ENCODE assay signal across 15 mouse cellular contexts in the genomic region with DNA sequence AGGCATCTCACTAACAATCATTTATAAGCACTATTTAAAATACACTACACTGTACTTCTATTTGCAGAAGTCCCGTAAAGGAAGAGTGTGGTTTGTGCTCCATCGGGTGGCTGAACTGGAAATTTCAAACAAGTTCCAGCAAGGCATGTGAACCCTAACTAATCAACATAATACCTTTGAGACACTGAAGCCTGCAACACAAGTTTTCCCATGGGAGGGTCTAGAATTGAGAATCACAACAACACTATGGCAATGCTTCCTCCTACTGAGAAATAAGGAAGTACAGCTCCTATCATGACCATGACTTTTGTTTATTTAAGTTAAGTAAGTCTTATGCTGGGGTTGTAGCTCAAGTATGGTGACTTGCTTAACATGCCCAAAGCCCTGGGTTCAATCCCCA. TPM values are rescaled to one million over a fixed set of nuclear protein-coding genes. Genes with fewer than 3 reads are reported as not detected.
DNase-seq lines count a peak whose midpoint lies in the region; ATAC-seq and TF ChIP-seq lines count a peak whose summit lies in the region.
"Had no signal": no experiment of that assay in that cellular context is flagged by ENCODE, and none has a peak within 500 bp of the region (broad histone marks: within the 10 kb centered on the region; RNA-seq: fewer than 3 reads in every experiment).

No protein-coding gene starts in this region.

- H3K27me3 ChIP-seq in kidney, adult 2 months (replicated peaks; ENCODE audit: control insufficient read depth, insufficient read depth, low read length) = no peaks in the 10 kb centered on the region
- no peaks in the 10 kb centered on the region for H3K27me3 ChIP-seq in kidney, embryonic 14.5 days (ENCODE audit: control insufficient read depth, insufficient read depth, low read length)
- H3K27me3 ChIP-seq in splenic B cell, adult 2 months (ENCODE audit: control insufficient read depth, insufficient read depth, low read length, poor library complexity, severe bottlenecking) = no peaks in the 10 kb centered on the region
- H3K27me3 ChIP-seq: megakaryocyte, embryonic 14.5 days had no signal

- DNase-seq in kidney, adult 2 months = peak; percentile 49
- peak; percentile 18 for DNase-seq in urinary bladder, postnatal 14 days (ENCODE audit: low spot score)
- no peak for DNase-seq in urinary bladder, postnatal 25 days (ENCODE audit: low spot score)
- peak; percentile 83 for DNase-seq in splenic B cell, adult 2 months (ENCODE audit: low read depth, low spot score)
- no peak for DNase-seq in layer of hippocampus, adult 8-10 months (ENCODE audit: low spot score in 2 of 2)
- DNase-seq: adrenal gland, postnatal 36 days; cerebellum, adult 11 months; heart, postnatal 36 days; liver had no signal

- H3K9me3 ChIP-seq in kidney, embryonic 14.5 days (ENCODE audit: control insufficient read depth, low read length) = no peaks in the 10 kb centered on the region
- H3K9me3 ChIP-seq: megakaryocyte, embryonic 14.5 days had no signal

- 48% methylated on average over 2 of the region's 2 CpGs for WGBS in kidney, adult 2 months
- 86% methylated on average over 2 of the region's 2 CpGs for WGBS in kidney, embryonic 14.5 days

- TF ChIP-seq CTCF in kidney, adult 2 months (conservative IDR thresholded peaks at IDR 0.05; ENCODE audit: insufficient read depth, insufficient read length, low read depth, low read length) = no peak

- no peak overlapping the region for H3K9ac ChIP-seq in kidney, embryonic 14.5 days (ENCODE audit: low read depth, low read length)

- H3K4me2 ChIP-seq in kidney, embryonic 14.5 days (replicated peaks; ENCODE audit: low read depth, low read length) = no peak overlapping the region

- no peak for ATAC-seq in kidney, embryonic 14.5 days (ENCODE audit: low FRiP score, low TSS enrichment)
- peak; percentile 45 for ATAC-seq in granulocyte monocyte progenitor cell, adult 5-6 weeks (replicated peaks; ENCODE audit: poor library complexity, severe bottlenecking)
- no peak for ATAC-seq in cerebellum, adult (ENCODE audit: insufficient number of reproducible peaks, low FRiP score, low TSS enrichment)
- ATAC-seq: forebrain, embryonic 16.5 days; inflammation-experienced regulatory T-cells, adult 6 months had no signal

- H3K27ac ChIP-seq in kidney, adult 2 months (ENCODE audit: insufficient read depth, low read depth, low read length) = no peak overlapping the region
- no peak overlapping the region for H3K27ac ChIP-seq in kidney, embryonic 14.5 days (ENCODE audit: low read depth, low read length)

- TF ChIP-seq POLR2A in kidney, adult 2 months (IDR thresholded peaks at IDR 0.05; ENCODE audit: low read depth, low read length) = no peak

- H3K36me3 ChIP-seq in kidney, adult 2 months (ENCODE audit: control insufficient read depth, insufficient read depth, low read length) = no peaks in the 10 kb centered on the region; the same call in 1 of the 2 replicates
- no peaks in the 10 kb centered on the region for H3K36me3 ChIP-seq in kidney, embryonic 14.5 days (ENCODE audit: control insufficient read depth, insufficient read depth, low read length)
- no peaks in the 10 kb centered on the region for H3K36me3 ChIP-seq in splenic B cell, adult 2 months (ENCODE audit: control insufficient read depth, insufficient read depth, low read length, poor library complexity, severe bottlenecking)

- peaks cover 9% of the 10 kb centered on the region; the same call in 1 of the 2 replicates for H3K4me1 ChIP-seq in kidney, adult 2 months (ENCODE audit: control insufficient read depth, insufficient read depth, low read length)
- H3K4me1 ChIP-seq in kidney, embryonic 14.5 days (ENCODE audit: control insufficient read depth, insufficient read depth, low read length) = 0 out of 2 replicates have a peak, but pooled peaks cover 4% of the 10 kb centered on the region

- H3K4me3 ChIP-seq in kidney, adult 2 months (ENCODE audit: insufficient read depth, low read depth, low read length) = no peak overlapping the region
- H3K4me3 ChIP-seq in kidney, embryonic 14.5 days (ENCODE audit: low read length) = no peak overlapping the region
- H3K4me3 ChIP-seq: megakaryocyte, embryonic 14.5 days had no signal

RNA-seq across cellular contexts. Expression of gene Xpr1, which starts 4.5 kb away (rescaled TPM):
- 18.2 and 21.8 TPM in 2 replicates for polyA plus RNA-seq in kidney, adult 2 months (2012; rRNA removed)
- polyA plus RNA-seq in kidney, embryonic 14.5 days (2014; fragmentation: Nextera tagmentation; extraction: Ambion mirVana) = 10.4 and 12.6 TPM in 2 replicates
- total RNA-seq in granulocyte monocyte progenitor cell, adult 5-6 weeks (2014; fragmentation: Nextera tagmentation) = 29.0 and 34.0 TPM in 2 replicates
- total RNA-seq in granulocyte monocyte progenitor cell, adult 5-6 weeks (2017) = 12.9 and 14.2 TPM in 2 replicates
- total RNA-seq in layer of hippocampus, adult 8-10 months (2022) = 10 to 100 TPM; 80.9 to 99.1 (median 88.4) TPM

Comparison
In these comparisons a context has a peak if more than half of its experiments do, and no peak if none do; other contexts are left out.
1. DNase-seq: peak in kidney, adult 2 months (single experiment), urinary bladder, postnatal 14 days (single experiment) and splenic B cell, adult 2 months (single experiment); none in urinary bladder, postnatal 25 days (single experiment) and layer of hippocampus, adult 8-10 months (0 of 2).